Mouse (Mus musculus): Measurements from ENCODE around the gene Gm44973.
"Not testable (repeated sequence)": the region's sequence is repeated elsewhere in the genome, so short reads cannot be mapped to it uniquely, and the experiment has no call there.

Gm44973 gene

DNA sequence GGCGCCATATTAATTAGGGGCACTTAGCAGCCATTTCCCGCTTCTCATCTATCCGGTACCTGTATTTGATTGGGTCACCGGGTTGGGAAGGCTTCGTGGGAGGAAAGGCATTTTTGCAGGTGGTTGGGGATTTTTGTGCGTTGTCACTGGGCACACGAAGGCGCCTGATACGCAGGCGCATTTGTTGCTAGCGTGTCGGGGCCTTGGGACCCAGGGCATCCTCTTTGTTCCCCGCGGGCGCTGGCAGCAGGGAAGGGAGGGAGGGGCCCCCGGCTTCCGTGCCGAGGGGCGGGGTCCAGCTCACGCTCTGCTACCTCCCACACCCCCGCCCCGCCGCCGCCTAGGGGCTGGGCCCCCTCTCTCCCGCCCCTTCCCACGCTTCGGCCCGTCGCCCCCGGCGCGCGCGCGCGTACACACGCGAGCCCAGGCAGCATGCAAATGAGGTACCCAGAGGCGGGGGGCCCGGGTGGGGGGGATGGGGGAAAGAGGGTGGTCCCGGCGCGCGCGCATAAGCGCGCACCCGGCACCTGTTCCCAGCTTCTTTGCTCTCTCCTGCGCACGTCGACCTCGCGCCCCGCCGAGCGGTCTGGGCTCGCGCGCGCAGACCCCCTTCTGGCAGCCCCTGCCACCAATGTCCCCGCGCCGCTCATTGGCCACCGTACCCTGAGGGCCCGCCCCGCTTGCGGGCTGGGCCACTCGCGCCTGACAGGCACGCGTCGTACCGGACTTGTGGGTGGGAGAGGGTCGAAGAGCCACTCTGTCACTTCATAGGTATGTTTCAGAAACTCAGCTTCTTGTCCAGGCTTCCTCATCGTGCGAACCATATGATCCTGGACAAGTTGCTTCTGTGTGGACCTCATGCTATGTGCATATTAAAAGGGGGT lies at the start of gene Gm44973:
Gene Gm44973 (plus strand): TSS at position 379 of the 884 bp plus-strand sequence.
- peak; percentile 90 for DNase-seq (ENCODE audit: low spot score)

GRCm38 (mm10) chr7:4971068-4971467 lies 44.2 kb upstream of the Gm44973 start, which contains the start of gene Sbk3:
Sbk3 (minus strand) TSS chr7:4971168.
- no peak for DNase-seq (ENCODE audit: low spot score)

DNA sequence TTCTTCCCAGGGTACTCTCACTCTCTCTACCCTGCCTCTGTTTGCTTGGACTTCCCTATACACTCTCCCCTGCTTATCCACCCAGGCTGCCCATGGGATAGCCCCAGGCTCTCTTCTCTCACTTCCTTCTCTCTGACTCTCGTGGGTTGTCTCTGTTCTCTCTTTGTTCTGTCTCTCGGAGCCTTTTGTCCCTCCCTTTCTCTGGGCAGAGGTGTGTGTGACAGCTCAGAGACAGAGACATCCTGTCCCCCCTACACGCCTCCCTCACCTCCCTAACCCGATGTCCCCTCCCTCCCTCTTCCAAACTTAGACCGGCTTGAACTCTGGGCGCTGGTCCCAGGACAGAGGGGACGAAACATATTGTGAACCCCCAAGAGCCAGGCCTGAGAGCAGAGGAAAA lies 43.6 kb upstream of the Gm44973 start:
- no peak for DNase-seq (ENCODE audit: low spot score)

GRCm38 (mm10) chr7:4972321-4973047 lies 42.8 kb upstream of the Gm44973 start:
- no peak for DNase-seq (ENCODE audit: low spot score)

GRCm38 (mm10) chr7:4975455-4975854 lies 39.8 kb upstream of the Gm44973 start:
- DNase-seq (ENCODE audit: low spot score): no peak

DNA sequence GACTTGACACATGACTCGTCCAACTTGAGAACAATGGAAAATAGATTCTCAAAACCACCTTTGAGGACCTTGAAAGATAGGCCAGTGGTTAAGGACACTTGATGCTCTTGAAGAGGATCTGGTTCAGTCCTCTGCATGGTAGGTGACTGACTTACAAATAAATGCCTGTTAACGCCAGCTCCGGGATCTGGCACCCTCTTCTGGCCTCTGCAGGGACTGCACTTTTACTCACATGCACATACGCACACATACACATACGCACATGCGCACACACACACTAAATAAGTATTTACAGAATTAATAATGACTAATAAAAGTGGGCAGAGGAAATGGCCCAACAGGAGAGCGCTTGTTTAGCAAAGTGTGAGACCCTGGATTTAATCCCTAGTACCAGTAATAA lies 38.5 kb upstream of the Gm44973 start:
- DNase-seq (ENCODE audit: low spot score): no peak

DNA sequence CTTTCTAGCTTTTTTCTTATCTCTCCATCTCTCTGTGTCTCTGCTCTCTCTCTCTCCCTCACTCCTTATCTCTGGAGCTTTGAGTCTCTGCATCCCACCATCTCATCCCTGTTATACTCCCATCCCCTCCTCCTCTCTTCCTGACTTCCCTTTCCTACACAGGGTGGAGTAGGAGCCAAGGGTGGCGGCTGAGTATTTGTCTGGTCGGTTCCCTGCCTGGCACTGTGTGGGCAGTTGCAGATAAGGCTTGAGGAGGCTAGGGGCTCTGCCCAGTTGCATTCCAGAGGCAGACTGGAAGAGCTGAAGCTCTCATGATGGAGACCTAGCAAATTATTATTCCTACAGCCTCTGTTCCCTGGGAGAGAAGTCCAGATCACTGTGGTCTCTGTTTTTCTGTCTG lies 27.0 kb upstream of the Gm44973 start:
- DNase-seq (ENCODE audit: low spot score): no peak

GRCm38 (mm10) chr7:4993347-4993998 lies 21.8 kb upstream of the Gm44973 start:
- DNase-seq (ENCODE audit: low spot score): no peak

GRCm38 (mm10) chr7:4993999-4994788 lies 21.1 kb upstream of the Gm44973 start:
- no peak for DNase-seq (ENCODE audit: low spot score)

DNA sequence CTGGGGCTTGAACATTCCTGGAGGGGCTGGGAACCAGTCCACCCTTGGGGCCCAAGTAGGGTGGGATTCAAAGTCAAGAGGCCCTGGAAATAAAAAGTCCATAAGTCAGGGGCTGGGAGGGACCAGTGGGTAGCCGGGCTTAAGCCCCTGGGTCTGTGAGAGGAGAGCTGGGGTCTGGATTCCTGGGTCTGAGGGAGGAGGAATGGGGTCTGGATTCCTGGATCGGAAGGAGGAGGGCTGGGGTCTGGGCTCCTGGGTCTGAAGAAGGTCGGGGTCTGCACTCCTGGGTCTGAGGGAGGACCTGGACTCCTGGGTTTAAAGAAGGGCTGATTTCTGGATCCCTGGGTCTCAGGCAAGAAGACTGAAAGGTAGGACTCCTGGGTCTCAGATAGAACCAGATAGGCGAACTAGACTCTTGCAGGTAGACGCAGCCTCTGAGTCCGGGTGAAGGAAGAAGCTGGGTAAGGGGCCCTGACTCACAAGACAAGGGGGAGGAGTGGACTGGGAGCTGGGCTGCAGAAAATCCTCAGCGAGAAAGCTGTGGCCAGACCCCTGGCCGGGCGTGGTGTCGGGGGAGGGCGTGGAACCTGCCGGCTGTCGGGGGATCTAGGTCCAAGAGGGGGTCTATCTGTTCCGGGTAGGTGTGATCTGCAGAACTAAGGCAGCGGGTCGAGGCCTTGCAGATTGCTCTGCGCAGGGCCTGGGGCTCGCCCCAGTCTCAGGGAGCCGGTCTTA lies 19.9 kb upstream of the Gm44973 start:
- DNase-seq (ENCODE audit: low spot score): no peak

GRCm38 (mm10) chr7:4996003-4996895 lies 19.0 kb upstream of the Gm44973 start, which contains the start of gene Zfp579:
Zfp579 (minus strand) TSS chr7:4996158.
- DNase-seq (ENCODE audit: low spot score): peak; percentile 93

- DNase-seq (ENCODE audit: low spot score): no peak
These were observed 18.4 kb upstream of the Gm44973 start for GRCm38 (mm10) chr7:4996934-4997333.

GRCm38 (mm10) chr7:4999876-5000275 lies 15.4 kb upstream of the Gm44973 start:
- DNase-seq (ENCODE audit: low spot score): no peak

- not testable (repeated sequence) for DNase-seq (ENCODE audit: low spot score)
These were observed 12.4 kb upstream of the Gm44973 start for GRCm38 (mm10) chr7:5002876-5003275.

DNA sequence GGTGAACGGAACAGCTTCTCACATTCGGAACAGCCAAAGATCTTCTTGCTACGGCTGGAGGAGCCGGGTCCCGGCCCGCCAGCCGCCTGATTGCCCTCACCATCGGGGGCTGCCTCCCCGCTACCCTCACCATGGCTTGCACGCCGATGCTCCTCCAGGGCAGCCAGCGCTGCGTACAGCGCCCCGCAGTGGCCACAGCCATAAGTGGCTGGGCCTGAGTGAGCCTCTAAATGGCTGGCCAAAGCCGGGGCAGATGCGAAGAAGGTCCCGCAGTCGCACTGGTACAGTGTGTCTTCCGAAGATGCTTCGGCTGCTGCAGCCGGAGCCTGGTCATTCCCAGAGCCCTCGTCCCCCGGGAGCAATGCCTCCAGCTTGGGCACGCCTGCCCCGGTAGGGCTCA lies 7.1 kb upstream of the Gm44973 start:
- no peak for DNase-seq (ENCODE audit: low spot score)

GRCm38 (mm10) chr7:5012681-5013513 lies 2.4 kb upstream of the Gm44973 start:
- DNase-seq (ENCODE audit: low spot score): no peak

GRCm38 (mm10) chr7:5014251-5015117 lies 812 bp upstream of the Gm44973 start, which contains the start of the genes Zfp524 and Fiz1:
Zfp524 (plus strand) TSS chr7:5014415.
Fiz1 (minus strand) TSS chr7:5014697.
- peak; percentile 93 for DNase-seq (ENCODE audit: low spot score)

DNA sequence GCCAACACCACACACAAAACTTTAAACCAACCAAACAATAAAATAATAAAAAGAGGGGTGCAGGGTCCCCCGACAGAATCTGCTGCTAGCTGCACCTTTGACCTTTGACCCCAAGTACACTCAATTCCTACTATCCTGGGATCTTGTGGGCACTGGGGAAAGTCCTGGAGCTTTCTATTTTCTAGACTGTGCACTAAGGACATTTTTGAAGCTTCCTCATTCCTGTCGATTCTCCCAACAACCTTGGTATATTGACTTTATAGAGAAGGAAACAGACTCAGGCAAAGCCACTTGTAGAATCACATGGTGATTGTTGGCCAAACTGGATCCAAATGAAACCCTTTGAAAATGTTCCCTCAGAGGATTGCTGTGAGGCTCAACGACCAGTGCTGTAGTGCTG lies 761 bp downstream of the Gm44973 start:
- DNase-seq (ENCODE audit: low spot score): no peak

All from ovary, postnatal 10 days (tissue).